Mouse (Mus musculus) midbrain, embryonic 14.5 days (tissue): Measurements from ENCODE around the gene Cd48. TPM values are rescaled to one million over a fixed set of nuclear protein-coding genes. Genes with fewer than 3 reads are reported as not detected.

ENCODE experiments used
- ATAC-seq: fragments of 200-750 bp; cut with Nextera tagmentation; 2 replicates; pipeline ENCODE4 v1.8.0; 2017; ENCODE audit warnings: moderate number of reproducible peaks, moderate library complexity; ENCODE audit not compliant: low FRiP score, low TSS enrichment
- DNase-seq: peaks from one replicate; pipeline ENCODE4 v3.0.0-alpha.2; 2015
- H3K27ac ChIP-seq: fragments of 300-500 bp; sonication (generic); replicated peaks from 2 replicates; pipeline ENCODE4 v1.5.1; 2014; ENCODE audit warnings: mild to moderate bottlenecking, low read depth, low read length, moderate library complexity
- H3K27me3 ChIP-seq: fragments of 300-500 bp; sonication (generic); 2 replicates; pipeline ENCODE4 v1.6.1; 2014; ENCODE audit warnings: low read length, control low read depth, mixed read lengths; ENCODE audit not compliant: control insufficient read depth, insufficient read depth
- H3K36me3 ChIP-seq: fragments of 300-500 bp; sonication (generic); 2 replicates; pipeline ENCODE4 v1.6.1; 2014; ENCODE audit warnings: low read length, control low read depth; ENCODE audit not compliant: control insufficient read depth, insufficient read depth
- H3K4me1 ChIP-seq: fragments of 300-500 bp; sonication (generic); 2 replicates; pipeline ENCODE4 v1.6.1; 2014; ENCODE audit warnings: mild to moderate bottlenecking, antibody characterized with exemption, low read length, control low read depth; ENCODE audit not compliant: control insufficient read depth, insufficient read depth
- H3K4me2 ChIP-seq: fragments of 300-500 bp; sonication (generic); 2 replicates; pipeline ENCODE4 v1.6.1; 2014; ENCODE audit warnings: mild to moderate bottlenecking, low read length, moderate library complexity
- H3K4me3 ChIP-seq: fragments of 300-500 bp; sonication (generic); replicated peaks from 2 replicates; pipeline ENCODE4 v1.5.1; 2014; ENCODE audit warnings: low read depth, low read length
- H3K9ac ChIP-seq: fragments of 300-500 bp; sonication (generic); replicated peaks from 2 replicates; pipeline ENCODE4 v1.6.1; 2014; ENCODE audit warnings: mild to moderate bottlenecking, low read length, moderate library complexity
- H3K9me3 ChIP-seq: fragments of 300-500 bp; sonication (generic); 2 replicates; pipeline ENCODE4 v1.6.1; 2016; ENCODE audit warnings: low read length, control low read depth, mixed read lengths; ENCODE audit not compliant: control insufficient read depth
- WGBS: fragments of 180-500 bp; shearing (Covaris S2); extraction: QIAGEN DNeasy Blood & Tissue Kit; methylation state at CpG from one replicate; pipeline ENCODE4 v1.1.7; 2014; 5-methylcytosine and 5-hydroxymethylcytosine counted together
- polyA plus RNA-seq: library from polyadenylated mRNA; unstranded; fragments of >200 nt; fragmentation: Nextera tagmentation; extraction: Ambion mirVana; gene quantifications from 2 replicates; pipeline ENCODE4 v1.2.1, GENCODE M21; 2014

Gene Cd48
- 0.24 and 1.9 TPM in 2 replicates for polyA plus RNA-seq

DNA sequence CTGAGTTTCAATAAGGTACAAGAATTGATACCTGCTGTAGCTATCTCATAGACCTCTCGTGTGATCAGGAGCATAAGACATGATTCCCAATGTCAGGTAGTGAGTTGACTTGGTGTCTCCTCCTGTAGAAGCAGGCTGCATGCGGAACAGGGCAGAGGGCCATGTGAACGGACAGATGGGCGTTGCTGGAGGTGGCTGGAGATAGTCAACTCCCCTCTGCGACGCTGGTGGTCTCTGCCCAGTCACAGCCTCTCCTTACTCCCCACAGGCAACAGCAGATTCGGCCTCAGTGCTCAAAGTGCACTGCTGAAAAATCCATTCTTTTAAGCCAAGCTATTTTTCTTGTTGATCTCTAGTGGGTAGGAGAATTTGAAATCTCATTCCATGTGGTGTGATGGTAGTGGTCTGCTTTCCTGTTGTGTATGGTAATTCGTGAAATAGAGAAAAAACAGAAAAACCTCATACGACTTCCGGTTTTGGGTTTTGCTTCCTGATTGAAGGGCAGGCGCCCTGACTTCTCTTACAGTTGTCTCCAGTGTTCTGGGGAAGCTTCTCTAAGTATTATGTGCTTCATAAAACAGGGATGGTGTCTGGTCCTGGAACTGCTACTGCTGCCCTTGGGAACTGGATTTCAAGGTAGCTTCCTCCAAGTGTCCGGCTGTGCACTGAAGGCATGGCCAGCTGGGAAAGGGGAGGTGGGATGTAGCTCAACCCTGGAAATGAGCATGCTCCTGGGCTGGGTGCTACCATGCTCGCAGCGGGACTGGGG lies at the start of gene Cd48:
TSS of gene Cd48 (plus strand) at position 479 of the 769 bp plus-strand sequence.
- Histone ChIP-seq H3K27me3 (no peaks in the 10 kb centered on the region), H3K4me1 (no peaks in the 10 kb centered on the region), H3K4me3 (no peak within 1 kb of the TSS), H3K27ac (no peak within 1 kb of the TSS), H3K4me2 (no peak within 1 kb of the TSS), H3K36me3 (no peaks in the 10 kb centered on the region), H3K9ac (no peak within 1 kb of the TSS), H3K9me3 (no peaks in the 10 kb centered on the region)
- 90% methylated on average over 14 of the region's 14 CpGs for WGBS
- no peak for DNase-seq
- no peak for ATAC-seq

DNA sequence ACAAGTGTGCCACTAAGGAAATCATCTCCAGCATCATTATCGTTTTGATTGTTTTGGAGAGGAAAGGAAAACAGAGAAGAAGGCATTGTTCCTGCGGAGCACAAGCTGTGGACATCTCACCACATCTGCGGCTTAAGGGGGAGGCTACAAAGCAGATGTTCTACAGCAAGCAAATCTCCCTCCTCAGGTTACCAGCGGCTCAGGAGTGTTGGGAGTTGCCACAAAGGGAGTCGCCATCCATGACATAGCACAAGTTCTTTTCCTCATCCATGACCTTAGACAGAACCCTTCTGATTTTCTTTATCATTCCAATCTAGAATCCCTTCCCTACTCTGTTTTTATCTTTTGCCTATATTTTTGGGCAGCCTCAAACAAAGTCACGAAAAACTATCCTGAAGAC lies 46.1 kb upstream of the Cd48 start:
- Histone ChIP-seq H3K27ac (no peak overlapping the region), H3K9ac (no peak overlapping the region), H3K4me3 (no peak overlapping the region), H3K4me2 (no peak overlapping the region), H3K9me3 (no peaks in the 10 kb centered on the region), H3K27me3 (no peaks in the 10 kb centered on the region), H3K36me3 (no peaks in the 10 kb centered on the region), H3K4me1 (no peaks in the 10 kb centered on the region)
- no peak for DNase-seq
- ATAC-seq, result no peak
- WGBS, result 57% methylated on average over 6 of the region's 6 CpGs

DNA sequence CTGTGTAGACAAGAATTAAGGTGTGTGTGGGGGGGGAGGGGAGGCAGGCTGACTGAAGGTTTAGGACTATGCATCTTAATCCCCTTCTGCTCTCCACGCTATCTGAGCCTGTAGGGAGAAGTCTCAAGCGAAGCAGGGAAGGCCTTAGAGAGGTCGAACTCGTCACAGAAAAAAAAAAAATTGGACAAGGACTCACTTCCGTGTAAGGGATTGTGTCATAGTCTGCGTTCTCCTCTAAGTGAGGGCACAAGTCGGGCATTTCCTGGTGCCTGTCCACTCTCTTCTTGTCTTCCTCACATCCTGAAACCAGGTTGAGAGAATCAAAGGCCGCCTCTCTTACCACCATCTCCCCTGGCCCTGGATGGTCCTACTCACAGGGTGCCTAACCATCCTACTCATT lies 44.7 kb upstream of the Cd48 start:
- H3K4me2 ChIP-seq, result no peak overlapping the region
- no peak for ATAC-seq
- H3K9ac ChIP-seq, result no peak overlapping the region
- H3K9me3 ChIP-seq, result no peaks in the 10 kb centered on the region
- no peak for DNase-seq
- H3K27ac ChIP-seq, result no peak overlapping the region
- no peaks in the 10 kb centered on the region for H3K36me3 ChIP-seq
- WGBS, result 81% methylated on average over 8 of the region's 8 CpGs
- H3K27me3 ChIP-seq, result no peaks in the 10 kb centered on the region
- no peak overlapping the region for H3K4me3 ChIP-seq
- no peaks in the 10 kb centered on the region for H3K4me1 ChIP-seq

DNA sequence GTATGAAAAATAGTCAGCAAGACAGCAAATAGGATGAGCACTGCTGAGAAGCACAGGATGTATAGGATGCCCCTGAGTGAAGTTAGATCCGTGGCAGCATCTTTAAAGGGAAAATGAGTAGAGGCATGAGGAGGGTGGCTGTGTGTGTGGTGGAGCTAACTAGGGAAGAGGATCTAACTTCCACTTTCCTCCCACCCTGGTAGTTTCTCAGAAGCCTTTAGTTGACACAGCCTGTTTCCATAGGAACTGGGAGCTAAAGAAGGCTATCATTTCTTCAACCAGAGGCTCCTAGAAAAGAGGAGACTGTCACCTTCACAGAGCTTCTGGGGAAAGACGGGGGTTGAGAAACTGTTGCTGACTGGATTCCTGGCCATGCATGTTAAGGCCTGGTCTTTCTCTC lies 43.1 kb upstream of the Cd48 start:
- DNase-seq (no peak), ATAC-seq (no peak)
- Histone ChIP-seq H3K36me3 (no peaks in the 10 kb centered on the region), H3K27me3 (no peaks in the 10 kb centered on the region), H3K4me1 (no peaks in the 10 kb centered on the region), H3K9ac (no peak overlapping the region), H3K9me3 (no peaks in the 10 kb centered on the region), H3K4me2 (no peak overlapping the region), H3K4me3 (no peak overlapping the region), H3K27ac (no peak overlapping the region)
- 55% methylated on average over 2 of the region's 2 CpGs for WGBS

DNA sequence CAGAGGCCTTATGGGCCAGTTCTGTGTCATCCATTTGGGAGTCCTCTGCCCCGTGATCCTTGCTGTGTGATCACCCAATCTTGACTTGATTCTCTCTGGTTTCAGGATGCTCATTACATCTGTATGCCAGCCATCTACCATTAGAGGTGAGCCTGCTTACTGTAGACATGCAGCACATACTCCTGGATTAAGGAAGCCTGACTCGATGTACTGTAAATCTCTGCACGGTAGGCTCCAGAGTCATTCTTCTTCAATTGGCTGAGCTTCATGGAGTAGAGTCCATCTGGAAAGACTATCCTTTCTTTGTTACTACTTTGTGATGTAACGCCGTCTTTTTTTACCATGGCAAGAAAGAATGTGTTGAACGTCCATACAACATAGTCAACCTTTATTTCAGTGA lies 41.0 kb upstream of the Cd48 start:
- H3K27me3 ChIP-seq, result no peaks in the 10 kb centered on the region
- H3K9ac ChIP-seq, result no peak overlapping the region
- H3K9me3 ChIP-seq, result no peaks in the 10 kb centered on the region
- ATAC-seq, result no peak
- H3K36me3 ChIP-seq, result no peaks in the 10 kb centered on the region
- H3K27ac ChIP-seq, result no peak overlapping the region
- H3K4me1 ChIP-seq, result no peaks in the 10 kb centered on the region
- no peak overlapping the region for H3K4me2 ChIP-seq
- 93% methylated on average over 6 of the region's 6 CpGs for WGBS
- no peak for DNase-seq
- H3K4me3 ChIP-seq, result no peak overlapping the region

DNA sequence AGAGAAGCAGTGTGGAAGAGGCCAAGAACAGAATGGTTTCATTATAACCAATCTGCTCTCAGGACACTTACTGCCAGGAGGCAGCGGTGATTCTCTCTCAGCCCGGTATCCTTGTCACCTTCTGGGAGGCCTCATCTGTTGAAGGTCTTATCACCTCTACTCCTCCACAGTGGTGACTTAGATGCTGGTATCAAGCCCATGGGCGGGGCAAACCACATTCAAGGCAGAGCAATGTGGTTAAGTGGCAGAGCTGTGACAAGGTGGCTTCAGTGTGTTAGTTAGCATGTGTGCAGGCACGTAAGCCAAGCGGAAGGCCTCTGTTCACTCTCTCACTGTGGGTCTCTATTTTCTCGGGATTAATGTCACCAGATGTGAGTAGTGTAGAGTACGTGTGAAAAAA lies 38.2 kb upstream of the Cd48 start:
- ATAC-seq (no peak), DNase-seq (no peak)
- Histone ChIP-seq H3K36me3 (no peaks in the 10 kb centered on the region), H3K9me3 (no peaks in the 10 kb centered on the region), H3K27me3 (no peaks in the 10 kb centered on the region), H3K9ac (no peak overlapping the region), H3K4me1 (no peaks in the 10 kb centered on the region), H3K4me3 (no peak overlapping the region), H3K4me2 (no peak overlapping the region), H3K27ac (no peak overlapping the region)
- WGBS, result 84% methylated on average over 7 of the region's 7 CpGs

DNA sequence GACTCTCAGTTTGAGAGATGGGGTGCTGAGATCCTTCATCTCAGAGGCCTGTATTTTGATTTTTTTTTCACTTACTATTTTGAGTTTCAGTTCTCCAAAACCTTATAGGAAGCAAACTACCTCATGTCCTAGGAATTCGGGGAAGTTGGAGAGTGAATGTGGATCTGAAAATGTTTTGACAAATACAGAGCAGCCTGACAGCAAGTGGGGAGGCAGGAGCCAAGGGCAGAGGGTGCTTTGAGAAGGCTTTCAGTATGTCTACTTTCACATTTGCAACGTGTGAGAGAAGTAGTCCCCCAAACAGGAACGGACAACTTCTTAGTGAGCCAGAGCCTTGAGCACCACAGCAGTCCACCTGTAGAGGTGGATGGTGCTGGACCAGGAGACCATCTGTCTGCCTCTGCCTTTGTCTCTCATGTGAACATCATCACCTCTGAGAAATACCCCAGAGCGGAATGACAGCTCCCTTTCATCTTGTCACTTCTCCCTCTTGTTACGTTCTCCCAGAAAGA lies 35.3 kb upstream of the Cd48 start:
- Histone ChIP-seq H3K9me3 (no peaks in the 10 kb centered on the region), H3K9ac (no peak overlapping the region), H3K4me2 (no peak overlapping the region), H3K27me3 (no peaks in the 10 kb centered on the region), H3K27ac (no peak overlapping the region), H3K36me3 (no peaks in the 10 kb centered on the region), H3K4me3 (no peak overlapping the region), H3K4me1 (no peaks in the 10 kb centered on the region)
- WGBS, result 76% methylated on average over 5 of the region's 5 CpGs
- ATAC-seq, result no peak
- DNase-seq, result no peak

DNA sequence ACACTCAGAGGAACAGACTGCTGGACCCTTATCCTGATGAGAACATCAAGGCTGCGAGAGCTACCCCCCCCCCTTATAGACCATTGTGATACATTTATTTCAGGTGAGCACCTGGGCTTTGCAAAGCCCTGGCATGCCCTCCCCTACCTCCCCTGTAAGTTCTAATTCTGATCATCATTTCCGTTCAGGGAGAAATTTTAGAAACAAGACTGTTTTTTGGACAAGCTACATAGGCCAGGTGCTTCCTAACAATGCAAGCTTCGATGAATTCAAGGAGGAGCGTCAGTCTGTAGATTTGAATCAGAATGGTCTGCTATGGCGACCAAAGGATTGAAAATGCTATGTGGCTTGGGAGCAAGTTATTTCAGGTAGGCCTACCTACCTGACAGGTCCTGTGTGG lies 34.1 kb upstream of the Cd48 start:
- DNase-seq (no peak), ATAC-seq (no peak)
- Histone ChIP-seq H3K4me2 (no peak overlapping the region), H3K27ac (no peak overlapping the region), H3K9me3 (no peaks in the 10 kb centered on the region), H3K4me1 (no peaks in the 10 kb centered on the region), H3K4me3 (no peak overlapping the region), H3K27me3 (no peaks in the 10 kb centered on the region), H3K36me3 (no peaks in the 10 kb centered on the region), H3K9ac (no peak overlapping the region)
- 90% methylated on average over 5 of the region's 5 CpGs for WGBS

DNA sequence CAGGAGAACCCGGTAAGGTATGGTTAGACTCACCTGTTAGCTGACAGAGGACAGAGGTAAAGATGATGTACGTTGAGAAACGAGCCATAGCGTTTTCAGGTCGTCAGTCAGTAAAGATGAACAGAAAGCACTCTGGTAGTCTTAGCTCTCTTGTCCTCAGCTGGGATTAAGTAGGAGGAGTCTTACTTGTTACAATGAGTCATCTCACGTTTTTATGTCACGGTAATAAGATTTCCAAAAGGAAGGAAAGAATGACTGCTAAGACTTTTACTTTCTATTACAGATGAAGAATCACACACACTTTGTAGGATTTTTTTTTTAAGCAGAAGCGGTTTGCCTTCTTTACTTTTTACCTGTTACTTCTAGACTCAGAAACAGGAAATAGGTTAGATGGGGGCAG lies 33.0 kb upstream of the Cd48 start:
- Histone ChIP-seq H3K4me1 (no peaks in the 10 kb centered on the region), H3K9me3 (no peaks in the 10 kb centered on the region), H3K4me2 (no peak overlapping the region), H3K27ac (no peak overlapping the region), H3K36me3 (no peaks in the 10 kb centered on the region), H3K4me3 (no peak overlapping the region), H3K9ac (no peak overlapping the region), H3K27me3 (no peaks in the 10 kb centered on the region)
- ATAC-seq (no peak), DNase-seq (no peak)
- WGBS, result 66% methylated on average over 8 of the region's 8 CpGs
